Mouse (Mus musculus): ENCODE measurements around the gene Map4k4. TPM values are rescaled to one million over a fixed set of nuclear protein-coding genes. Genes with fewer than 3 reads are reported as not detected.

Gene Map4k4
- 102 and 106 TPM in 2 replicates for polyA plus RNA-seq (2012; rRNA removed; ENCODE audit: low replicate concordance)

GRCm38 (mm10) chr1:39900181-39901005 is at the start of gene Map4k4:
TSS of gene Map4k4 (plus strand) at chr1:39900913.

GRCm38 (mm10) chr1:40073779-40074178 is 173.1 kb downstream of the Map4k4 start, which contains the start of gene Il1r2:
TSS of gene Il1r2 (plus strand) at chr1:40074079.

Other genes with a start within 250 kb of the Map4k4 start
- gene Creg2, start 249.4 kb upstream of the Map4k4 start, polyA plus RNA-seq (2012; rRNA removed; ENCODE audit: low replicate concordance), result 0.03 and 0.41 TPM in 2 replicates
- gene Rfx8, start 179.9 kb upstream of the Map4k4 start, polyA plus RNA-seq (2012; rRNA removed; ENCODE audit: low replicate concordance), result 0.09 and 0.64 TPM in 2 replicates
- gene Gm3646, start 95.6 kb upstream of the Map4k4 start, polyA plus RNA-seq (2012; rRNA removed; ENCODE audit: low replicate concordance), result not detected in 2 replicates
- 0.47 and 1.3 TPM in 2 replicates for gene Il1r2, start 173.2 kb downstream of the Map4k4 start, polyA plus RNA-seq (2012; rRNA removed; ENCODE audit: low replicate concordance)

All from subcutaneous adipose tissue, adult 2 months (tissue).